Mouse (Mus musculus): ENCODE measurements at regions not wholly inside any gene's neighbourhood (a gene's known extent, or its start where the extent isn't known, plus 50 kb on each side); places are given as distances from the start of the nearest gene placed in this dataset.

GRCm38 (mm10) chr8:90125426-90125825 is 222.7 kb downstream of the Tox3 start:
- 0 out of 2 replicates have a peak, but pooled peaks cover 3% of the 10 kb centered on the region for H3K4me1 ChIP-seq (ENCODE audit: control insufficient read depth, insufficient read depth, low read length)
- DNase-seq (no peak), ATAC-seq (ENCODE audit: low FRiP score, low TSS enrichment) (no peak)
- H3K27me3 ChIP-seq (ENCODE audit: control insufficient read depth, insufficient read depth, low read length), result no peaks in the 10 kb centered on the region
- no peak overlapping the region for H3K4me3 ChIP-seq (replicated peaks; ENCODE audit: low read depth, low read length)
- H3K36me3 ChIP-seq (ENCODE audit: control insufficient read depth, insufficient read depth, low read length), result no peaks in the 10 kb centered on the region
- no peak overlapping the region for H3K27ac ChIP-seq (replicated peaks; ENCODE audit: low read depth, low read length)
- no peaks in the 10 kb centered on the region for H3K9me3 ChIP-seq (ENCODE audit: control insufficient read depth, low read length)
- 98% methylated on average over 1 of the region's 1 CpGs for WGBS
- no peak overlapping the region for H3K4me2 ChIP-seq (ENCODE audit: low read length)
- no peak overlapping the region for H3K9ac ChIP-seq (replicated peaks; ENCODE audit: low read length)

- Histone ChIP-seq H3K9ac (replicated peaks; ENCODE audit: low read length) (no peak overlapping the region), H3K4me3 (replicated peaks; ENCODE audit: low read depth, low read length) (no peak overlapping the region), H3K27ac (replicated peaks; ENCODE audit: low read depth, low read length) (no peak overlapping the region), H3K4me1 (ENCODE audit: control insufficient read depth, insufficient read depth, low read length) (0 out of 2 replicates have a peak, but pooled peaks cover 3% of the 10 kb centered on the region), H3K27me3 (ENCODE audit: control insufficient read depth, insufficient read depth, low read length) (no peaks in the 10 kb centered on the region), H3K36me3 (ENCODE audit: control insufficient read depth, insufficient read depth, low read length) (no peaks in the 10 kb centered on the region), H3K4me2 (ENCODE audit: low read length) (no peak overlapping the region), H3K9me3 (ENCODE audit: control insufficient read depth, low read length) (no peaks in the 10 kb centered on the region)
- DNase-seq (no peak), ATAC-seq (ENCODE audit: low FRiP score, low TSS enrichment) (no peak)
These were observed 225.0 kb downstream of the Tox3 start for GRCm38 (mm10) chr8:90123101-90123500.

GRCm38 (mm10) chr8:90121935-90122334 is 226.2 kb downstream of the Tox3 start:
- Histone ChIP-seq H3K9me3 (ENCODE audit: control insufficient read depth, low read length) (no peaks in the 10 kb centered on the region), H3K4me1 (ENCODE audit: control insufficient read depth, insufficient read depth, low read length) (0 out of 2 replicates have a peak, but pooled peaks cover 3% of the 10 kb centered on the region), H3K4me2 (ENCODE audit: low read length) (no peak overlapping the region), H3K4me3 (replicated peaks; ENCODE audit: low read depth, low read length) (no peak overlapping the region), H3K27me3 (ENCODE audit: control insufficient read depth, insufficient read depth, low read length) (no peaks in the 10 kb centered on the region), H3K27ac (replicated peaks; ENCODE audit: low read depth, low read length) (no peak overlapping the region), H3K36me3 (ENCODE audit: control insufficient read depth, insufficient read depth, low read length) (no peaks in the 10 kb centered on the region), H3K9ac (replicated peaks; ENCODE audit: low read length) (no peak overlapping the region)
- DNase-seq (no peak), ATAC-seq (ENCODE audit: low FRiP score, low TSS enrichment) (no peak)
- WGBS, result 81% methylated on average over 3 of the region's 3 CpGs

- Histone ChIP-seq H3K36me3 (ENCODE audit: control insufficient read depth, insufficient read depth, low read length) (no peaks in the 10 kb centered on the region), H3K27me3 (ENCODE audit: control insufficient read depth, insufficient read depth, low read length) (no peaks in the 10 kb centered on the region), H3K9me3 (ENCODE audit: control insufficient read depth, low read length) (no peaks in the 10 kb centered on the region), H3K9ac (replicated peaks; ENCODE audit: low read length) (no peak overlapping the region), H3K4me2 (ENCODE audit: low read length) (no peak overlapping the region), H3K27ac (replicated peaks; ENCODE audit: low read depth, low read length) (no peak overlapping the region), H3K4me3 (replicated peaks; ENCODE audit: low read depth, low read length) (no peak overlapping the region), H3K4me1 (ENCODE audit: control insufficient read depth, insufficient read depth, low read length) (0 out of 2 replicates have a peak, but pooled peaks cover 3% of the 10 kb centered on the region)
- DNase-seq, result peak; percentile 37
- WGBS, result 20% methylated on average over 3 of the region's 3 CpGs
- ATAC-seq (ENCODE audit: low FRiP score, low TSS enrichment), result no peak; the same call in 1 of the 2 replicates
These were observed 227.1 kb downstream of the Tox3 start for GRCm38 (mm10) chr8:90121017-90121416.

GRCm38 (mm10) chr8:90115436-90115835 is 232.7 kb downstream of the Tox3 start:
- H3K36me3 ChIP-seq (ENCODE audit: control insufficient read depth, insufficient read depth, low read length), result no peaks in the 10 kb centered on the region
- no peak overlapping the region for H3K9ac ChIP-seq (replicated peaks; ENCODE audit: low read length)
- ATAC-seq (ENCODE audit: low FRiP score, low TSS enrichment) (no peak), DNase-seq (no peak)
- H3K27me3 ChIP-seq (ENCODE audit: control insufficient read depth, insufficient read depth, low read length), result no peaks in the 10 kb centered on the region
- no peak overlapping the region for H3K27ac ChIP-seq (replicated peaks; ENCODE audit: low read depth, low read length)
- WGBS, result 92% methylated on average over 2 of the region's 2 CpGs
- no peaks in the 10 kb centered on the region for H3K9me3 ChIP-seq (ENCODE audit: control insufficient read depth, low read length)
- H3K4me3 ChIP-seq (replicated peaks; ENCODE audit: low read depth, low read length), result no peak overlapping the region
- no peaks in the 10 kb centered on the region for H3K4me1 ChIP-seq (ENCODE audit: control insufficient read depth, insufficient read depth, low read length)
- no peak overlapping the region for H3K4me2 ChIP-seq (ENCODE audit: low read length)

GRCm38 (mm10) chr8:90100509-90100908 is 247.6 kb downstream of the Tox3 start:
- no peak overlapping the region for H3K4me3 ChIP-seq (replicated peaks; ENCODE audit: low read depth, low read length)
- H3K9me3 ChIP-seq (ENCODE audit: control insufficient read depth, low read length), result no peaks in the 10 kb centered on the region
- H3K9ac ChIP-seq (replicated peaks; ENCODE audit: low read length), result no peak overlapping the region
- H3K4me2 ChIP-seq (ENCODE audit: low read length), result no peak overlapping the region
- no peaks in the 10 kb centered on the region for H3K36me3 ChIP-seq (ENCODE audit: control insufficient read depth, insufficient read depth, low read length)
- no peak overlapping the region for H3K27ac ChIP-seq (replicated peaks; ENCODE audit: low read depth, low read length)
- ATAC-seq (ENCODE audit: low FRiP score, low TSS enrichment), result no peak
- no peaks in the 10 kb centered on the region for H3K4me1 ChIP-seq (ENCODE audit: control insufficient read depth, insufficient read depth, low read length)
- no peaks in the 10 kb centered on the region for H3K27me3 ChIP-seq (ENCODE audit: control insufficient read depth, insufficient read depth, low read length)
- no peak for DNase-seq
- WGBS, result 90% methylated on average over 6 of the region's 6 CpGs

- Histone ChIP-seq H3K9ac (replicated peaks; ENCODE audit: low read length) (no peak overlapping the region), H3K27ac (replicated peaks; ENCODE audit: low read depth, low read length) (no peak overlapping the region), H3K36me3 (ENCODE audit: control insufficient read depth, insufficient read depth, low read length) (no peaks in the 10 kb centered on the region), H3K4me1 (ENCODE audit: control insufficient read depth, insufficient read depth, low read length) (0 out of 2 replicates have a peak, but pooled peaks cover 2% of the 10 kb centered on the region), H3K4me2 (ENCODE audit: low read length) (no peak overlapping the region), H3K9me3 (ENCODE audit: control insufficient read depth, low read length) (no peaks in the 10 kb centered on the region), H3K4me3 (replicated peaks; ENCODE audit: low read depth, low read length) (no peak overlapping the region), H3K27me3 (ENCODE audit: control insufficient read depth, insufficient read depth, low read length) (no peaks in the 10 kb centered on the region)
- WGBS, result 89% methylated on average over 5 of the region's 5 CpGs
- ATAC-seq (ENCODE audit: low FRiP score, low TSS enrichment) (no peak), DNase-seq (no peak)
These were observed 265.5 kb downstream of the Tox3 start for GRCm38 (mm10) chr8:90082630-90083029.

- Histone ChIP-seq H3K36me3 (ENCODE audit: control insufficient read depth, insufficient read depth, low read length) (no peaks in the 10 kb centered on the region), H3K9me3 (ENCODE audit: control insufficient read depth, low read length) (no peaks in the 10 kb centered on the region), H3K4me1 (ENCODE audit: control insufficient read depth, insufficient read depth, low read length) (peaks cover 18% of the 10 kb centered on the region), H3K27ac (replicated peaks; ENCODE audit: low read depth, low read length) (peak overlapping the region; percentile 86), H3K9ac (replicated peaks; ENCODE audit: low read length) (no peak overlapping the region), H3K4me3 (replicated peaks; ENCODE audit: low read depth, low read length) (no peak overlapping the region), H3K27me3 (ENCODE audit: control insufficient read depth, insufficient read depth, low read length) (no peaks in the 10 kb centered on the region), H3K4me2 (ENCODE audit: low read length) (no peak overlapping the region)
- DNase-seq, result peak; percentile 92
- peak; percentile 74; the same call in 1 of the 2 replicates for ATAC-seq (ENCODE audit: low FRiP score, low TSS enrichment)
These were observed 271.8 kb downstream of the Tox3 start for GRCm38 (mm10) chr8:90076381-90076780.

GRCm38 (mm10) chr8:90075796-90076195 is 272.3 kb downstream of the Tox3 start:
- Histone ChIP-seq H3K27me3 (ENCODE audit: control insufficient read depth, insufficient read depth, low read length) (no peaks in the 10 kb centered on the region), H3K27ac (replicated peaks; ENCODE audit: low read depth, low read length) (peak overlapping the region; percentile 86), H3K36me3 (ENCODE audit: control insufficient read depth, insufficient read depth, low read length) (no peaks in the 10 kb centered on the region), H3K9ac (replicated peaks; ENCODE audit: low read length) (no peak overlapping the region), H3K4me2 (ENCODE audit: low read length) (no peak overlapping the region), H3K4me3 (replicated peaks; ENCODE audit: low read depth, low read length) (no peak overlapping the region), H3K4me1 (ENCODE audit: control insufficient read depth, insufficient read depth, low read length) (peaks cover 18% of the 10 kb centered on the region), H3K9me3 (ENCODE audit: control insufficient read depth, low read length) (no peaks in the 10 kb centered on the region)
- peak; percentile 46 for DNase-seq
- no peak for ATAC-seq (ENCODE audit: low FRiP score, low TSS enrichment)
- WGBS, result 25% methylated on average over 5 of the region's 5 CpGs

All from midbrain, embryonic 14.5 days (tissue).